Mouse (Mus musculus) MEL (cell line): ENCODE measurements at regions not wholly inside any gene's neighbourhood (a gene's known extent, or its start where the extent isn't known, plus 50 kb on each side); places are given as distances from the start of the nearest gene placed in this dataset.

ENCODE experiments used
- CTCF ChIP-seq, 3 experiments: IDR thresholded peaks in 2 of 3; conservative IDR thresholded peaks in 1 of 3; 2 replicates each; pipeline ENCODE4 v1.5.1; 2011 to 2012; ENCODE audit warnings: low read length in 3 of 3, low read depth in 2 of 3, mild to moderate bottlenecking in 2 of 3, improper control_type of control experiment in 1 of 3, inconsistent platforms in 1 of 3, mixed read lengths in 1 of 3, moderate library complexity in 1 of 3; ENCODE audit not compliant: control insufficient read depth in 1 of 3, insufficient read depth in 1 of 3, poor library complexity in 1 of 3, severe bottlenecking in 1 of 3
- MAX ChIP-seq: IDR thresholded peaks from 2 replicates; pipeline ENCODE4 v1.6.1; 2011; ENCODE audit warnings: low read length, improper control_type of control experiment
- MAZ ChIP-seq: IDR thresholded peaks from 2 replicates; pipeline ENCODE4 v1.6.1; 2012; ENCODE audit warnings: low read depth, mild to moderate bottlenecking, inconsistent platforms, low read length, improper control_type of control experiment
- POLR2A ChIP-seq, 2 experiments: IDR thresholded peaks; 2 replicates each; pipeline ENCODE4 v1.6.1; 2011 to 2012; ENCODE audit warnings: low read length in 2 of 2, mild to moderate bottlenecking in 2 of 2, control low read depth in 1 of 2, improper control_type of control experiment in 1 of 2, low read depth in 1 of 2, moderate library complexity in 1 of 2; ENCODE audit not compliant: control insufficient read depth in 1 of 2, insufficient read depth in 1 of 2, poor library complexity in 1 of 2

DNA sequence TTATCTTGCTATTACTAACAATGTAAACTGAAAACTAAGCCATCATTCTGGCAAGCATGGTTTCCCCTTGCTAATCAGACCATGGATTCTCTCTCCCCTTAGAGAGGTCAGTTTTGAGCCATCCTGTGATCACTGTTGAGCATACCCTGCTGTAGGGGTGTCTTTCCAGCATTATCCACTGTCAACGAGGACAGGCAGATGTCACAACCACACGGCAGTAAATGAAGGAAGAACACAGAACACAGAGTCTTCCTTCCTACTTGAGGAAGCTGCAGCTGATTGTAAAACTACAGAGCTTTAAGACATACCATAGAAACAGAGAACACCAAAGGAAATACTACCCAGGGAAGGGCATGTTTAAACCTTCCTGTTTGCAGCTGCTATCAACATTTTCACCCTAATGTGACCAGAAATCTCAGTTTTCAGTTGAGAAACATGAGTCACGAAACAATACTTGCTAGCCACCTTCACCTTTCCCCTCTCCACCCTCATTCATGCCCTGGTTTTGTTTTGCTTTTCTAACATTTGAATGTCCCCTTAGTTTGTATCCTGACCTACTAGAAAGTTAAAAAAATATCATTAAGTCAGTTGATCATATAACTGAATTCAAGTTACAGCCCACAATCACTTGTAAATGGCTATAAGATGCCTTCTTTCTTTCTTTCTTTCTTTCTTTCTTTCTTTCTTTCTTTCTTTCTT, 356.8 kb upstream of the Cited2 start:
- TF ChIP-seq CTCF (IDR thresholded peaks at IDR 0.05 in 2 of 3, conservative IDR thresholded peaks at IDR 0.05 in 1 of 3; ENCODE audit: control insufficient read depth in 1 of 3, insufficient read depth in 1 of 3, low read depth in 2 of 3, low read length in 3 of 3, poor library complexity in 1 of 3, severe bottlenecking in 1 of 3), result no peak
- no peak for TF ChIP-seq MAZ
- no peak for TF ChIP-seq POLR2A (IDR thresholded peaks at IDR 0.05; ENCODE audit: control insufficient read depth in 1 of 2, insufficient read depth in 1 of 2, low read depth in 1 of 2, low read length in 2 of 2, poor library complexity in 1 of 2)
- TF ChIP-seq MAX, result no peak
